Mouse (Mus musculus): ENCODE data around the gene Sorcs2.

Gene Sorcs2

GRCm38 (mm10) chr5:36178215-36178614, 219.7 kb downstream of the Sorcs2 start:
- DNase-seq (ENCODE audit: low read depth) = no peak

- no peak for DNase-seq (ENCODE audit: low read depth)
Measured at GRCm38 (mm10) chr5:36176873-36177272, 221.1 kb downstream of the Sorcs2 start.

GRCm38 (mm10) chr5:36176409-36176808, 221.5 kb downstream of the Sorcs2 start:
- DNase-seq (ENCODE audit: low read depth) = no peak

GRCm38 (mm10) chr5:36174569-36175115, 223.3 kb downstream of the Sorcs2 start:
- DNase-seq (ENCODE audit: low read depth) = no peak

- DNase-seq (ENCODE audit: low read depth) = no peak
Measured at GRCm38 (mm10) chr5:36168963-36169650, 228.8 kb downstream of the Sorcs2 start.

- DNase-seq (ENCODE audit: low read depth) = no peak
Measured at GRCm38 (mm10) chr5:36166346-36167013, 231.5 kb downstream of the Sorcs2 start.

- DNase-seq (ENCODE audit: low read depth) = no peak
Measured at GRCm38 (mm10) chr5:36165424-36166302, 232.3 kb downstream of the Sorcs2 start.

GRCm38 (mm10) chr5:36154879-36155485, 243.0 kb downstream of the Sorcs2 start:
- no peak for DNase-seq (ENCODE audit: low read depth)

GRCm38 (mm10) chr5:36153261-36153660, 244.7 kb downstream of the Sorcs2 start:
- no peak for DNase-seq (ENCODE audit: low read depth)

- no peak for DNase-seq (ENCODE audit: low read depth)
Measured at GRCm38 (mm10) chr5:36151086-36151485, 246.9 kb downstream of the Sorcs2 start.

- DNase-seq (ENCODE audit: low read depth) = peak; percentile 6
Measured at GRCm38 (mm10) chr5:36149098-36149497, 248.8 kb downstream of the Sorcs2 start.

GRCm38 (mm10) chr5:36146589-36146988, 251.3 kb downstream of the Sorcs2 start:
- no peak for DNase-seq (ENCODE audit: low read depth)

- no peak for DNase-seq (ENCODE audit: low read depth)
Measured at GRCm38 (mm10) chr5:36144560-36144959, 253.4 kb downstream of the Sorcs2 start.

GRCm38 (mm10) chr5:36141676-36142255, 256.2 kb downstream of the Sorcs2 start:
- no peak for DNase-seq (ENCODE audit: low read depth)

- peak; percentile 39 for DNase-seq (ENCODE audit: low read depth)
Measured at GRCm38 (mm10) chr5:36141112-36141511, 256.8 kb downstream of the Sorcs2 start.

- DNase-seq (ENCODE audit: low read depth) = no peak
Measured at GRCm38 (mm10) chr5:36139766-36140165, 258.2 kb downstream of the Sorcs2 start.

- DNase-seq (ENCODE audit: low read depth) = peak; percentile 9
Measured at GRCm38 (mm10) chr5:36135874-36136542, 261.9 kb downstream of the Sorcs2 start.

GRCm38 (mm10) chr5:36134302-36134701, 263.6 kb downstream of the Sorcs2 start:
- DNase-seq (ENCODE audit: low read depth) = no peak

GRCm38 (mm10) chr5:36133893-36134292, 264.0 kb downstream of the Sorcs2 start:
- DNase-seq (ENCODE audit: low read depth) = peak; percentile 57

GRCm38 (mm10) chr5:36130393-36131011, 267.4 kb downstream of the Sorcs2 start:
- no peak for DNase-seq (ENCODE audit: low read depth)
